Mouse (Mus musculus): ENCODE measurements at regions not wholly inside any gene's neighbourhood (a gene's known extent, or its start where the extent isn't known, plus 50 kb on each side); places are given as distances from the start of the nearest gene placed in this dataset.

DNA sequence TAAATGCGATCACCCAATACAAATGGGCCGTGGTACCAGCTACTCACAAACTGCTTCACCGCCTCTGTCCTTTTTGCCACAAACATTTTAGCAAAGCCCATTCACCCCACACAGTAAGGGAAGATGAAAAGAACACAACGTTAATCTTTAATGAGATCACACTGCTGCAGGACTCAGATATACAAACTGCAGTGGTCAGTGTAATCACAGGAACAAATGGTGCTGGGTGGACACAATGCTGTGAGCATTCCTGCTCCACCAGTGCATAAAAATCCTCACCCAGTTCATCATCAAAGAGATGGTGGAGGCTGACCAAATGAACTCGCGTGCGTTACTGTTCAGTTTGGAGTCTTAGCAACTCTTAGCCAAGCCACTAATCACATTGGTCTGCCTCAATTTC lies 69.0 kb downstream of the Rps12 start:
- TF ChIP-seq CTCF (IDR thresholded peaks at IDR 0.05; ENCODE audit: low read depth) = no peak
- no peak for TF ChIP-seq EP300 (IDR thresholded peaks at IDR 0.05; ENCODE audit: low read depth)
